Mouse (Mus musculus): ENCODE results near the gene Nrxn3.

The Nrxn3 gene

DNA sequence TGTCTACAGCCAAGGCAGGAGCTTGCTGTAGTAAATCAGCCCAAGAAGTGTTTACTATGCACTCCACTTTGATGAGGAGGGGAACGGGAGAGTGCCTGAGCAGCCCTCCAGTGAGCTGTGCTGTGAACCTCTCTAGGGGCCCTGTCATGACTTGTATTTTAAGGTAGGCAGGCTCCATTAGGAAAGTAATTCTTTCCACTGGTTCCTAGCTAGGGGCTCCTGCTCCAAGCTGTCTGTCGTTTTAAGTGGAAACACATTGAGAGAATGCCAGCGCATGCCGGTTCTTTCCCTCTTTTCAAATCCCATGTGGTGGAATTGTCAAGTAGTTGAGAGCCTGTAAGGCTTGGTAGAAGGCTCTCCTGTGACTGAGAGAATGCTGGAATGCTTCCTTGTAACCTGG, 1091.9 kb downstream of the Nrxn3 start:
- DNase-seq (ENCODE audit: low spot score): no peak

DNA sequence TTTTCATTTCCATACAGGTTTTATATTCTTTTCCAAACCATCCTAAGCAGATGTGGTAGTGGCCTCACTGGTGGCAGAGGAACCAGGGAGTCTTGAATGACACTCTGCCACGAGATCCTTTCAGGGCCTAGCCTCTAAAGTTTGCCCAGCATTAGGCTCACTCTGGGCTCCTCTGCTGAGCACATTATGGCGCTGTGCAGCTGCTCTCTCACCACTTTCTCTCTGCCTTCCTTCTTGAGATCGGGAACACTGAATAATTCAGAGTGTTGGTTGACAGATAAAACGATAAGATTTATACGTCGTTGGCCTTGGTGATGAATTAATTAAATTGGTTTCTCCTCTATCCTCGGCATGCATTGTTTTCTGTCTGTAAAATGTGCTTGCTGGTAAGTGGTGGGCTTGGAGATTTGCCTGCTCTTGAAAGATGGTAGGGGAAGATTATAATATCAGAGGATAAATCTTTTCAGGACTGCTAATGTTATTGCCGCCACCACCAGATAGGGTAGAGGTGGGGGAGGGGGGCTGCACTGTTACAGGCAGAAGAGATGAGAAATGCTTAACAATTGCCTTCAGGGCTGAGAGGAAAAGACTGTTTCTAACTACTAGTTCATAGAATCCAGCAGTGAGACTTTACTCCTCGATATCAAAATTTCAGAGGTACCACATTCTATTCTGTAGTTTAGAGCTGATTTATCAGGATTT, 1094.5 kb downstream of the Nrxn3 start:
- DNase-seq (ENCODE audit: low spot score): no peak

- no peak for DNase-seq (ENCODE audit: low spot score)
Measured at GRCm38 (mm10) chr12:89818200-89818599, 1095.5 kb downstream of the Nrxn3 start.

GRCm38 (mm10) chr12:89822141-89822540, 1099.5 kb downstream of the Nrxn3 start:
- no peak for DNase-seq (ENCODE audit: low spot score)

DNA sequence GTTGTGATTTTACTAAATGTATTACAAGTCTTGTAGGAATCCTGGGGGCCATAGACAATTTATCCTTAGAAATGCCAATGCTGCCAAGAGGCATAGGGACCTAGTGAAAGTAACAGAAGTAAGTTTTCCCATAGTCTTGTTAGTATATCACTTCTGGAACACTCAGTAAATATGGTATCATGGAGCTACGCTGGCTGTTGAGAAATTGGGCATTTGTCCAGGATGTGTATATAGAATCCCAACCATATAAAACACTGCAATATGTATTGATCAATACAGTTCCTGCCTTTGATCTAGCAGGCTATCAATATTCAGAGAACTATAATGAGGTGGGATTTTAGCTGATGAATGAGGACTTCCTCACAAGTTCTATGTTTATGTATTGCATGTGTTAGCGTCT, 1107.3 kb downstream of the Nrxn3 start:
- no peak for DNase-seq (ENCODE audit: low spot score)

DNA sequence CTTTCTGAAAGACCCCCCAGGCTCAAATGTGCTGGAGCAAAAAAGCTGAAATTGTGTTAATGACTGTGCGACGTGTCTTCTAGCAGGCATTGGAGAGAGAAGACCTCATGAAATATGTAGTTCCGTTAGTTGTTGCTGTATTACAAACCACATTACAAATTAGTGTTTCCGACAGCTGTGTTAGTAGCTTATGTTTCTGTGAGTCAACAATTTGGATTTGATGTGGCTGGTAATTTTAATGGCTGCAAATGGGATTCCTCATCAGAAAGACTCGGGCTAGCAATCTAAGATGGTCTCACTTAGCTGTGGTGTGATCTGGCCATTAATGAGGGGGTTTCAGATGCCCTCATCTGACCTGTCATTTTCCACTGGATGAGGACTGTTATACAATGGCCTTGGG, 1107.7 kb downstream of the Nrxn3 start:
- no peak for DNase-seq (ENCODE audit: low spot score)

DNA sequence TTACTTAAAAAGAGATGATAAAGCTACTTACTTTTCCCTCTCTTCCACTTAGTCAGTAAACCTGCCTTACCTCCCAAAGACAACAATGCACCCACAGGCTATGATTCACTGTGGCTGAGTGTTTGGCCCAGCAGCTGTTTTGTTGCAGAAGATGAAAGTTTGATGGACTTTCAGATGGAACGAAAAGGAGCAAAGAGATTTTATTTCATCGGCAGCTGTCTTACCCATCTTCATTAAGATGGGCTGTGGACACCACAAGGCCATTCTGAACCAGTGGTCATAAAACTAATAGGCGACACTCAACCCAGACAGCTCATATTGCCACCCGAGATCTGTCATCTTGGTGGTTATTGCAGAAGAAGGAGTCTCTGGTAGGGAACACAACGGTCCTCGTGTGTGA, 1108.6 kb downstream of the Nrxn3 start:
- DNase-seq (ENCODE audit: low spot score): no peak

DNA sequence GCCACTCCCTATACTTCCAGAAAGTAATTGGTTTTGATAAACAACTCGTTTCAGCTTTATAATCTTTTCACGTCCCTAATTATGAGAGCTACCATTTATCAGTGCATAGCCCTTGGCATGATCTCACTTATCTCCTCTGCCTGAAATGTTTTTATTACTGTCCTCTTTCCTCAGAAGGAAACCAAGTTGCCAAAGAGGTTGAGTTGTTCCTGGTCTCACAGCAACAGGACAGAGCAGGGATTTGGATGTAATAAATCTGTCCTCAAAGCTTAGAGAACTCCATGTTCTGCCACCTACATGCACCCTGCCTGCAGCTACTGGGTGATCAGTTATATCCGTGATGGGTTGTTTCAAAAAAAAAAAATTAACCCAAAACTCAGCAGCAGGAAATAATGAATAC, 1113.6 kb downstream of the Nrxn3 start:
- no peak for DNase-seq (ENCODE audit: low spot score)

DNA sequence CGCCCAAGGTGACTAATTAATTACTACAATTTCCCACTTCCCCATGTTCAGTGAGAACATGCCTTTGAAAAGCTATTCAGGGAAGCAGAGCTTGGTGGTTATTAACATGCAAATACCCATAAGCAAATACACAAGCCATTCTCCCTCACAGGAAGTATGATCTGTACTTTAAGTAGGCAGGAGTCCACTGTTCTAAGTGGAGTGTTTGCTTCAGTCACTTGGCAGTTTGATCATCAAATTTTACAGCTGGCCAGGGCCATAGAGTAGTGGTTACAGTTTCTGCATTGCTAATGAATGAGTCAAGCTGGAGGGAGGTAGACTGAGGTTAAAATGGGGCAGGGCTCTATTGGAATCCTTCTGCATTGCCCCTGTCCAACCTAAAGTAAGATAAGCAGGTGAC, 1120.2 kb downstream of the Nrxn3 start:
- DNase-seq (ENCODE audit: low spot score): no peak

GRCm38 (mm10) chr12:89848116-89848515, 1125.4 kb downstream of the Nrxn3 start:
- no peak for DNase-seq (ENCODE audit: low spot score)

DNA sequence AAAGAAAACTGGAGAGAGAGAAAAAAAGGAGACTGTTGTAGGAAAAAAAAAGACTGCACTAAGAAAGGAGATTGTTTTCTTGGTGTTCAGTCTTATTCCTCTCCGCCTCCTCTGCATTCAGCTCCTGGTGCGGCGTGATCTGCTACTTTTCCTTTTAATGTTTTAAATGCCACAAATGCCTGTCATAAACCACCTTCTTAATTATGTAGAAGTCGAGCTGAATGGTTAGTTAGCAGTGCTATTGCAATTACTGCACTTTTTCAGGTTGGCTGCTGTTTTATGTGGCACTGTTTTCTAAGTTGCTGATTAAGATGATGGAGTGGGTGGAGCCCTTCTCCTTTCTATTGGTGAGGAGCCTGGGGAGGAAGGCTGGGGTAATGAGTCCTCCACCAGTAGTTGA, 1131.7 kb downstream of the Nrxn3 start:
- no peak for DNase-seq (ENCODE audit: low spot score)

DNA sequence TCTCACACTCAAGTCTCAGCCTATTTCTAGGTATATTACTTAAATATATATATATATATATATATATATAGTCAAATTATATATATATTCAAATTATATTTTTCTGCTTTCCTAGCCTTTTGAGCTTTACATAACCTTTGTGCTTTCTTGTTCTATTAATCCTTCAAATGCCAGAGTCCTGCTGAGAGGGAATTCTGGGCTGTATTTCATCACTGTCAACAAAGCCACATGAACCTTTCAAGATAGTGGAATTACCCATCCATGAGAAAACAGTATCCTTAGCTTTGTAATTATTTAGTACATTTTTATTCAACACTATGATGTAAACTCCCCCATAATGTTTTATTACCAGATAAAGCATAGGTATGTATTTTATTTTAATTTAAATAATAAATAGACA, 1144.4 kb downstream of the Nrxn3 start:
- DNase-seq (ENCODE audit: low spot score): no peak

DNA sequence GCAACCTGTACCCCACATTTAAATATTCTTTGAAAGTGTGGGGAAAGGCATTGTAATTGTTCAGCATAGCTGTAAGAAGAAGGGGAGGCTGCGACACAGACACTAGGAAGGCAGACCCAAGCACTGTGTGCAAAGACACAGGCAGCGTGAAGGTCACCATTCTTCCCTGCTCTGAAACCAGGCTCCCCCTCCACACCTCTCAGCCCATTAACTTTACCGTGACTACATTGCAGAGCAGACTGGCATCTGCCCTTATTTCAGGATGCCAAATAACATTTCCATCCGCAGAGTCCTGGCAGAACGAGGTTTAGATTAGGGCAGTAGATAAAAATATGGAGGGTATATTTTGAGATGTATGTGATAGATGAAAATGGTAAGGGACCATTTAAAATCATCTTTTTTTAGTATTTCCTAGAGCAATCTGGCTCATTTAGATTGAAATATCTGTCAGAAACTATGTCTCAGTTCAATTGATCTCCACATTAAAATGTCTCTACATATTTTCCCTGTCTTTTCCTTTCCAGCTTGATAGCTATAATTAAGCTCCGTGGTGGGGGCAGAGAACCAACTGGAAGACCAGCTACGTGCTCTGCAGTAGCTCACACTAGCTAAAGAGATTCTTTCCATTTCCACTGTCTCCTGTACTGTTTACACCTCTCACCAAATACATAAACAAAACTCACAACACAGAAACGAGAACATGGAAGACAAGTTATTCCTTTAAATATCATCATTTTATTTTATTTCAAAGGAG, 1160.1 kb downstream of the Nrxn3 start:
- DNase-seq (ENCODE audit: low spot score): no peak

DNA sequence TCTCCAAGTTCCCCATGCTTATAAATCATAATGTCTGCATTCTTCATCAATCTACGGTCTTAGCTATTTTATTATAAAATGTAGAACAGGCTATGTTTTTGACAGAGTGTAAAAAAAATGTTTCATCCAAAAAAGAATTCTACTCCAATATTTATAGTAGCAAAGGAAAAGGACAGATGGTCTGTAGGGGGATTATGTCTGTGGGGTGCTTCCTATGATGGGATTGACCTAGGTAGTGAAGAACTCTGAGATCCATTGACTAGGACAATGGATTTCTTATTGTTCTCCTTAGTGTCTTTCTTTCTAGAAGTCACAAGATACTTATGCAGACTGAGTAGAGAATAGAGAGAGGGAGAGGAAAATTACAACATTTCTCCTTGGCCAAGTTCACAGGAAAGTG, 1161.9 kb downstream of the Nrxn3 start:
- no peak for DNase-seq (ENCODE audit: low spot score)

DNA sequence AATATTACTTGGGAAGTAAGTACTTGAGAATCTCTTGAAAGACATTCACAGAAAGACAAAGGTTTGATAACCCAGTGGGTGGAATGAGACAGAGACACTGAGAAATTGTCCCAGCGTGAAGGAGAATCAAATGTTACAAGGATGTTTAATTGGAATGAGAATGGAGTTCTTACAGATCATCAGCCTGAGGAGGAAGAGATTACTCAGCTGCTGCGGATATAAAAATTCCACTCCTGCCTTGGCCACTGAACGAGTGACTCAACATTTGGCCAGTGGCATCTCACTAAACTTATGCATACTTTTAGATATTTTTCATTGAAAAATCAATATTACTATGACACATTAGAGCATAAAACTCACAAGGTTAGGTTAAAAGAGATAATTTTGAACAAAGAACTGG, 1166.0 kb downstream of the Nrxn3 start:
- no peak for DNase-seq (ENCODE audit: low spot score)

- no peak for DNase-seq (ENCODE audit: low spot score)
Measured at GRCm38 (mm10) chr12:89896901-89897300, 1174.2 kb downstream of the Nrxn3 start.

GRCm38 (mm10) chr12:89909578-89909977, 1186.9 kb downstream of the Nrxn3 start:
- no peak for DNase-seq (ENCODE audit: low spot score)

- no peak for DNase-seq (ENCODE audit: low spot score)
Measured at GRCm38 (mm10) chr12:89918138-89918829, 1195.6 kb downstream of the Nrxn3 start.

- DNase-seq (ENCODE audit: low spot score): no peak
Measured at GRCm38 (mm10) chr12:89932338-89932737, 1209.7 kb downstream of the Nrxn3 start.

GRCm38 (mm10) chr12:89933630-89934029, 1211.0 kb downstream of the Nrxn3 start:
- no peak for DNase-seq (ENCODE audit: low spot score)

- DNase-seq (ENCODE audit: low spot score): no peak
Measured at GRCm38 (mm10) chr12:89940746-89941145, 1218.1 kb downstream of the Nrxn3 start.

DNA sequence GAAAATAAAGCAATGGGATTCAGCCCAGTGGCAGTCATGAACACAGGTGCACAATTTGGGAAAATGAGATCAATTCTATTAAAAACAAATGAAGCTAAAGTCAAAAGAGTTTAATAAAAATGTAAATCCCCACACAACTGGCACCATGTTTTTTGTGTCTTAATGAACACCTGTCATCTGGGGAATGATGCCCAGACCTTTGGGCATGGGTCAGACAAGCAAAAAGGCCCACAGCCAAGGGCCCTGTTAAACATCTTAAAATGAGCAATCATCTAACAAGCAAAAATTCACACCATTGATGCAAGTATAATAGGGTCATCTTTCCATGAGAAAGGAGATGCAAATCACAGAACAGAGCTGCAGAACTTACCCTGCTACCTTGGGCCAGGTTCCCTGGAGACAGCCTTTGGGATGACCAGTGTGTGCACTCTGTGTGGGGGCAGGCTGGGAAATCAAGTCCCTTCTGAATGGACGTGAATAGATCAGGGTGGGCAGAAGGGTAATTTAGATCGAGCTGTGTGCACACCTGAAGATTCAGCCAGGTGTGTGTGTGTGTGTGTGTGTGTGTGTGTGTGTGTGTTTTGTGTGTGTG, 1223.3 kb downstream of the Nrxn3 start:
- DNase-seq (ENCODE audit: low spot score): no peak

DNA sequence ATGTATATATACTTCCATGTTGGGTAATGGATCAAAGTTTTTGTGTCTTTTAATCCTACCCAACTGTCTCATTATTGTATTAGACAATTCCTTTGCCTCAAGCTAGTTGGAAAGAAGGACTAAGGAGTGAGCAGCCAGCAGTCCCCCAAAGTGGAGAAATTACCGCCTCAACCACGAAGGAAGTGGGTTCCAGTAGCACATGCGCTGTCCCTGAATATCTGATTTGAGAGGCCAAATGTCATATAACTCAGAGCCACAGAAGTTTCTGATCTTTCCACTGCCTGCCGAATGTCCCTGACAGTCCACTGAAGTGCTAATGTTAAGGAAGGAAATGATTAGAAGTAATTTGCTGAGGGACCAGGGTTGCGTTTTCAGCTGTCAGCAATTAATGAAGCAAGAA, 1223.8 kb downstream of the Nrxn3 start:
- no peak for DNase-seq (ENCODE audit: low spot score)

Measured in testis, postnatal 14 days (tissue).